Mouse (Mus musculus) MEL (cell line): ENCODE results near the gene Lrrc4c. TPM values are rescaled to one million over a fixed set of nuclear protein-coding genes. Genes with fewer than 3 reads are reported as not detected.

Experiments
- DNase-seq: peaks from one replicate; pipeline ENCODE4 v3.0.0; 2011; ENCODE audit warnings: low read depth, low spot score
- H3K27ac ChIP-seq: 2 replicates; pipeline ENCODE4 v1.5.1; 2012; ENCODE audit warnings: low read depth, mild to moderate bottlenecking, control low read depth, low read length, moderate library complexity; ENCODE audit not compliant: control insufficient read depth
- H3K27me3 ChIP-seq, 2 experiments: fragments of 150-350 bp in 1 of 2; sonication (generic) in 1 of 2; 2 replicates each; pipeline ENCODE4 v1.6.1; 2012; ENCODE audit warnings: low read length in 2 of 2, mild to moderate bottlenecking in 2 of 2, improper control_type of control experiment in 1 of 2, moderate library complexity in 1 of 2; ENCODE audit not compliant: insufficient read depth in 2 of 2, control insufficient read depth in 1 of 2
- H3K36me3 ChIP-seq, 2 experiments: 2 replicates each; pipeline ENCODE4 v1.6.1; 2012 to 2014; ENCODE audit warnings: low read length in 2 of 2, improper control_type of control experiment in 1 of 2, inconsistent platforms in 1 of 2, mild to moderate bottlenecking in 1 of 2; ENCODE audit not compliant: insufficient read depth in 2 of 2, control insufficient read depth in 1 of 2
- H3K4me1 ChIP-seq, 2 experiments: fragments of 150-350 bp in 1 of 2; sonication (generic) in 1 of 2; 2 replicates each; pipeline ENCODE4 v1.6.1; 2012; ENCODE audit warnings: low read length in 2 of 2, improper control_type of control experiment in 1 of 2, mild to moderate bottlenecking in 1 of 2; ENCODE audit not compliant: insufficient read depth in 2 of 2, control insufficient read depth in 1 of 2
- H3K4me3 ChIP-seq, 2 experiments: fragments of 150-350 bp in 1 of 2; sonication (generic) in 1 of 2; 2 replicates each; pipeline ENCODE4 v1.5.1; 2012; ENCODE audit warnings: low read depth in 2 of 2, low read length in 2 of 2, mild to moderate bottlenecking in 2 of 2, moderate library complexity in 2 of 2, control low read depth in 1 of 2, improper control_type of control experiment in 1 of 2; ENCODE audit not compliant: control insufficient read depth in 1 of 2, insufficient read depth in 1 of 2
- H3K79me2 ChIP-seq: 2 replicates; pipeline ENCODE4 v1.6.1; 2012; ENCODE audit warnings: mild to moderate bottlenecking, low read length, moderate library complexity; ENCODE audit not compliant: control insufficient read depth, poor library complexity, insufficient read depth
- H3K9ac ChIP-seq: 2 replicates; pipeline ENCODE4 v1.6.1; 2012; ENCODE audit warnings: low read depth, mild to moderate bottlenecking, control low read depth, low read length, moderate library complexity; ENCODE audit not compliant: control insufficient read depth, poor library complexity, severe bottlenecking
- H3K9me3 ChIP-seq: fragments of 150-350 bp; sonication (generic); replicated peaks from 2 replicates; pipeline ENCODE4 v1.6.1; 2012; ENCODE audit warnings: mild to moderate bottlenecking, low read length, improper control_type of control experiment, moderate library complexity; ENCODE audit not compliant: insufficient read depth
- BHLHE40 ChIP-seq: IDR thresholded peaks from 2 replicates; pipeline ENCODE4 v1.6.1; 2012; ENCODE audit warnings: low read depth, mild to moderate bottlenecking, inconsistent platforms, low read length, improper control_type of control experiment, borderline replicate concordance
- CHD2 ChIP-seq: IDR thresholded peaks from 2 replicates; pipeline ENCODE4 v1.6.1; 2011; ENCODE audit warnings: low read length, improper control_type of control experiment
- CTCF ChIP-seq, 3 experiments: IDR thresholded peaks in 2 of 3; conservative IDR thresholded peaks in 1 of 3; 2 replicates each; pipeline ENCODE4 v1.5.1; 2011 to 2012; ENCODE audit warnings: low read length in 3 of 3, low read depth in 2 of 3, mild to moderate bottlenecking in 2 of 3, improper control_type of control experiment in 1 of 3, inconsistent platforms in 1 of 3, mixed read lengths in 1 of 3, moderate library complexity in 1 of 3; ENCODE audit not compliant: control insufficient read depth in 1 of 3, insufficient read depth in 1 of 3, poor library complexity in 1 of 3, severe bottlenecking in 1 of 3
- EP300 ChIP-seq, 2 experiments: IDR thresholded peaks; 2 replicates each; pipeline ENCODE4 v1.6.1; 2011; ENCODE audit warnings: improper control_type of control experiment in 2 of 2, low read length in 2 of 2, low read depth in 1 of 2, mild to moderate bottlenecking in 1 of 2
- GABPA ChIP-seq: IDR thresholded peaks from 2 replicates; pipeline ENCODE4 v1.6.1; 2012; ENCODE audit warnings: low read depth, mild to moderate bottlenecking, inconsistent platforms, low read length, improper control_type of control experiment, moderate library complexity
- GATA1 ChIP-seq: IDR thresholded peaks from 2 replicates; pipeline ENCODE4 v1.6.1; 2011; ENCODE audit warnings: low read depth, low read length, improper control_type of control experiment
- MAFK ChIP-seq: IDR thresholded peaks from 2 replicates; pipeline ENCODE4 v1.6.1; 2011; ENCODE audit warnings: low read depth, mild to moderate bottlenecking, low read length, improper control_type of control experiment, borderline replicate concordance
- MAX ChIP-seq: IDR thresholded peaks from 2 replicates; pipeline ENCODE4 v1.6.1; 2011; ENCODE audit warnings: low read length, improper control_type of control experiment
- MXI1 ChIP-seq: IDR thresholded peaks from 2 replicates; pipeline ENCODE4 v1.6.1; 2011; ENCODE audit warnings: mild to moderate bottlenecking, low read depth, low read length, improper control_type of control experiment
- POLR2A ChIP-seq, 2 experiments: IDR thresholded peaks; 2 replicates each; pipeline ENCODE4 v1.6.1; 2011 to 2012; ENCODE audit warnings: low read length in 2 of 2, mild to moderate bottlenecking in 2 of 2, control low read depth in 1 of 2, improper control_type of control experiment in 1 of 2, low read depth in 1 of 2, moderate library complexity in 1 of 2; ENCODE audit not compliant: control insufficient read depth in 1 of 2, insufficient read depth in 1 of 2, poor library complexity in 1 of 2
- POLR2AphosphoS5 ChIP-seq: IDR thresholded peaks from 2 replicates; pipeline ENCODE4 v1.6.1; 2012; ENCODE audit warnings: low read depth, borderline replicate concordance, mild to moderate bottlenecking, inconsistent platforms, low read length, moderate library complexity, mixed read lengths
- RCOR1 ChIP-seq: IDR thresholded peaks from 2 replicates; pipeline ENCODE4 v1.6.1; 2012; ENCODE audit warnings: low read depth, mild to moderate bottlenecking, inconsistent platforms, low read length, improper control_type of control experiment
- SIN3A ChIP-seq: IDR thresholded peaks from 2 replicates; pipeline ENCODE4 v1.6.1; 2012; ENCODE audit warnings: low read length, improper control_type of control experiment, inconsistent platforms
- UBTF ChIP-seq: IDR thresholded peaks from 2 replicates; pipeline ENCODE4 v1.6.1; 2012; ENCODE audit warnings: low read depth, mild to moderate bottlenecking, inconsistent platforms, low read length, improper control_type of control experiment, moderate library complexity, borderline replicate concordance; ENCODE audit not compliant: insufficient read depth
- USF2 ChIP-seq, 2 experiments: IDR thresholded peaks; 2 replicates each; pipeline ENCODE4 v1.6.1; 2011 to 2012; ENCODE audit warnings: improper control_type of control experiment in 2 of 2, low read length in 2 of 2, borderline replicate concordance in 1 of 2, inconsistent platforms in 1 of 2, low read depth in 1 of 2, mild to moderate bottlenecking in 1 of 2; ENCODE audit not compliant: insufficient read depth in 1 of 2
- ZC3H11A ChIP-seq: IDR thresholded peaks from 2 replicates; pipeline ENCODE4 v1.6.1; 2012; ENCODE audit warnings: low read depth, mild to moderate bottlenecking, inconsistent platforms, low read length, improper control_type of control experiment
- ZKSCAN1 ChIP-seq: IDR thresholded peaks from 2 replicates; pipeline ENCODE4 v1.6.1; 2012; ENCODE audit warnings: low read depth, mild to moderate bottlenecking, inconsistent platforms, low read length, improper control_type of control experiment, moderate library complexity
- ZMIZ1 ChIP-seq: IDR thresholded peaks from 2 replicates; pipeline ENCODE4 v1.6.1; 2012; ENCODE audit warnings: low read depth, mild to moderate bottlenecking, inconsistent platforms, low read length, improper control_type of control experiment, moderate library complexity
- ZNF384 ChIP-seq: IDR thresholded peaks from 2 replicates; pipeline ENCODE4 v1.6.1; 2012; ENCODE audit warnings: low read depth, mild to moderate bottlenecking, inconsistent platforms, low read length, improper control_type of control experiment
- polyA plus RNA-seq, 2 experiments: library from polyadenylated mRNA; stranded (reverse) in 1 of 2; unstranded in 1 of 2; fragments of >175 nt in 1 of 2; fragments of >200 nt in 1 of 2; gene quantifications; 2 replicates each; pipeline versions ENCODE4 v1.2.1 to v1.2.4; 2012; ENCODE audit warnings: low replicate concordance in 2 of 2, low read depth in 1 of 2; ENCODE audit not compliant: insufficient read length in 2 of 2, insufficient read depth in 1 of 2, missing spikeins in 1 of 2
- total RNA-seq: library from RNA; depleted of rRNA; stranded (reverse); fragments of 300-350 nt; gene quantifications from 2 replicates; pipeline ENCODE4 v1.2.3, GENCODE M21; 2012

Lrrc4c gene
- total and polyA plus RNA-seq, 3 experiments: not detected

DNA sequence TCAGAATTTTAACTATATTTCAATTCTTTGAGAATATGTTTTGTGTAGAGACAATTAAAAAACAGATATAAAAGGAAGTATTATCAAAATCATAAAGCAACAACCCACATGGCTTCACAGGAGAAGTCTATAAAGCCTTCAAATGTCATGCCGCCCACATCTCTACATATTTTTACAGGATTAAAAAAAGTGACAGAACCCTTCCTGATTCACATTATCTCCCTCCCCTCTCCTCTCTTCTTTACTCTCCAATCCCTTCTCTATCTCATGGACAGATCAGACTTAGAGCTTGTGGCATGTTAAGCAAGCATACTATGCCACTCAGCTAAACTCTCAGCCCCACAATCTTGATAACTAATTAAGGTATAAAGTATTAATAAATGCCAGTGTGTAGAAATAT lies 535.8 kb downstream of the Lrrc4c start:
- TF ChIP-seq BHLHE40 (no peak), RCOR1 (no peak), GABPA (no peak), POLR2A (IDR thresholded peaks at IDR 0.05; ENCODE audit: control insufficient read depth in 1 of 2, insufficient read depth in 1 of 2, low read depth in 1 of 2, low read length in 2 of 2, poor library complexity in 1 of 2) (no peak), CHD2 (no peak), EP300 (IDR thresholded peaks at IDR 0.05; ENCODE audit: low read depth in 1 of 2, low read length in 2 of 2) (no peak)
- no peaks in the 10 kb centered on the region for H3K9me3 ChIP-seq
- H3K36me3 ChIP-seq: no peaks in the 10 kb centered on the region
- no peaks in the 10 kb centered on the region for H3K4me1 ChIP-seq
- H3K27me3 ChIP-seq: no peaks in the 10 kb centered on the region
- H3K79me2 ChIP-seq: no peaks in the 10 kb centered on the region
- no peak overlapping the region for H3K4me3 ChIP-seq
- no peak for DNase-seq
- H3K9ac ChIP-seq: no peak overlapping the region
- no peak overlapping the region for H3K27ac ChIP-seq

DNA sequence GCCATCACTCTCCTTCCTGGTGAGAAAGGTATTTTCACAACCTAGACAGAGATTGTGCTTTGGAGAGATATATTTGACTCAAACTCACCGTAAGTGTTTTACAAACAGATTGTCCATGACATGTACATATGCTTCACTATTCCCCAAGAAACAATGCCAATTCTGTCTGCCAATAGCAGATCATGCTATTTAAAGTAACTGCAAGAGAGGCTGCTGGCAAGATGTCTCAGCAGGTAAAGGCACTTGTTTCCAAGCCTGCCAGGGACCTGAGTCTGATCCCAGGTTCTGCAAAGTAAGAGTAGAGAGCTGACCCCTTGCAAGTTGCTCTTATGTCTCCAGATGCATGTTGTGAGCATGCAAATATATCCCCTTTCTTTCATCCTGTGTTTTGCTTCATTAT lies 558.1 kb downstream of the Lrrc4c start:
- Histone ChIP-seq H3K27ac (no peak overlapping the region), H3K79me2 (no peaks in the 10 kb centered on the region), H3K27me3 (no peaks in the 10 kb centered on the region), H3K36me3 (no peaks in the 10 kb centered on the region), H3K9me3 (no peaks in the 10 kb centered on the region), H3K4me3 (no peak overlapping the region), H3K4me1 (no peaks in the 10 kb centered on the region), H3K9ac (no peak overlapping the region)
- no peak for DNase-seq
- no peak for TF ChIP-seq ZMIZ1
- TF ChIP-seq MXI1: no peak
- no peak for TF ChIP-seq ZNF384
- no peak for TF ChIP-seq UBTF
- TF ChIP-seq POLR2A (IDR thresholded peaks at IDR 0.05; ENCODE audit: control insufficient read depth in 1 of 2, insufficient read depth in 1 of 2, low read depth in 1 of 2, low read length in 2 of 2, poor library complexity in 1 of 2): no peak
- TF ChIP-seq SIN3A: no peak
- no peak for TF ChIP-seq ZC3H11A
- no peak for TF ChIP-seq MAFK
- TF ChIP-seq USF2 (IDR thresholded peaks at IDR 0.05; ENCODE audit: borderline replicate concordance in 1 of 2, insufficient read depth in 1 of 2, low read depth in 1 of 2, low read length in 2 of 2): no peak
- no peak for TF ChIP-seq MAX
- TF ChIP-seq CHD2: no peak
- no peak for TF ChIP-seq CTCF (IDR thresholded peaks at IDR 0.05 in 2 of 3, conservative IDR thresholded peaks at IDR 0.05 in 1 of 3; ENCODE audit: control insufficient read depth in 1 of 3, insufficient read depth in 1 of 3, low read depth in 2 of 3, low read length in 3 of 3, poor library complexity in 1 of 3, severe bottlenecking in 1 of 3)
- TF ChIP-seq POLR2AphosphoS5: no peak
- TF ChIP-seq ZKSCAN1: no peak
- no peak for TF ChIP-seq GATA1
- no peak for TF ChIP-seq RCOR1
